Mouse (Mus musculus) cerebellum, adult 2 months (tissue): ENCODE data around the gene Vstm2l.

Source experiments
- CTCF ChIP-seq: fragments of 200-500 bp; IDR thresholded peaks from 2 replicates; pipeline ENCODE4 v1.5.1; 2011; ENCODE audit warnings: low read depth, mild to moderate bottlenecking, control low read depth, low read length, moderate library complexity, borderline replicate concordance; ENCODE audit not compliant: insufficient read depth
- POLR2A ChIP-seq: fragments of 200-500 bp; IDR thresholded peaks from 2 replicates; pipeline ENCODE4 v1.6.1; 2011; ENCODE audit warnings: low read length, control low read depth, borderline replicate concordance; ENCODE audit not compliant: insufficient read depth

GRCm38 (mm10) chr2:157988416-157989190, 74.2 kb downstream of the Vstm2l start:
- no peak for TF ChIP-seq CTCF
- TF ChIP-seq POLR2A: no peak
